Mouse (Mus musculus): ENCODE measurements around the gene Robo2. TPM values are rescaled to one million over a fixed set of nuclear protein-coding genes. Genes with fewer than 3 reads are reported as not detected.

The Robo2 gene
- total RNA-seq, 2 experiments from 2014 or later, result not detected

DNA sequence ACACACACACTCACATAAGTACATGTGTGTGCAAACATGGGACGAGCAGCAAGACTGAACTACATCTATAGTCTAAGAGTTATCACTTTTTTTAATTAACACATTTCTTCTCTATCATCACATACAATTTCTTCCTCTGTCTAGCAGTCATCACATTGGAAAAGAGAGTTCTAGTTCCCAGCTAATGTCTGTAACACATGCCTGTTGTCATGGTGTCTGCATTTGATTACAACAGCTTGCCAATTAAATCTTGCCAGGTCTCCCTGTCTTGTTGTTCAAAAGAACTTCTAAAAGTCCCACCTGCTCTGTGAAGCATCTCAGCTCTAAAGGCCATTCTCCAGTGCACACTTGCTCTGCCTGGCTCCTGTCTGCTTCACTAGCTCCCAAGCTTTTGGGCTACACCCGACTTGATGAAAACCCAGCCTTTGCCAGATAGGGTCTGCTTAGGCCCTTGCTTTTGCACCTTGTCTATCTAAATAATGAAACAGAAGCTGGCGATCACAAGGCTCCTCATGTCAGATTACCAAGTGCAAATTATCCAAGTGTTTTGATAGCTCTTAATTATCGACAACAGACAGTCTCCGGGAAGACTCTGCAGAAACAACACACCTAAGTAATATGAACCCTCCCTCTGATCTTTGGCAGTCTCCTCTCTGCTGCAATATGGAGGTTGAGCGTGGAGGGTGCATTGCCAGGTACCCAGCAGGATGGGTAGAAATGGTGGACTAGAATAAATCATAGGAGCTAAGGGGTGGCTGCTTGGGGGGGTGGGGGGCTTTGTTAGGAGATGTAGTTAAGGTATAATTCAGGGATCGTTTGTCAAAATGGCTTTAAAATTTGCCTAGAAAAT is 186.0 kb downstream of the Robo2 start:
- ATAC-seq (replicated peaks; ENCODE audit: low FRiP score, low TSS enrichment, poor library complexity, severe bottlenecking), result no peak

GRCm38 (mm10) chr16:74222501-74222900 is 189.1 kb downstream of the Robo2 start:
- ATAC-seq (replicated peaks; ENCODE audit: low FRiP score, low TSS enrichment, poor library complexity, severe bottlenecking), result no peak

DNA sequence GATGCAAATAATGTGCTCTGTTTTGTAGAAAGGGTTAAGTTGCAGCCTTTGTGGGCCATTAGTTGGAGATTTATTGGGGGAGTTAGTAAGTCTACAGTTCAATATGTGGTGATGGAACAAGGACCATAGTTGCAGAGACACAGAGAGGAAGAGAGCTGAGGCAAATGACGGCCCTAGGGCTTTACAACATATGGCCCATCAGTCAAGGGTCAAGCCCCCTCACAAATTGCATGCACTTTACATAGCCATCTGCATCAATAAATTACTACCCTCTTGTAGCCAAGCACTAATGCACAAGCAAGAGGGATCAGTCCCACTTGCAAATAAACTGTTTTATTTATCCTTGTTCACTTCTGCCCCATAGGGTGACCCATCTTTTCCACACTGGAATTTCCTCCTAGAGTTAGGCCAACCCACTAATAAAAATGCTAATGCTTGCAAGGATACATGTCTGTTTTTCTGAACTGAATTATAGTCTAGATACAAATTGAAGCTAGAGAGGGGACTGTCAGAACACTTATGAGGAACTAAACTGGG is 194.7 kb downstream of the Robo2 start:
- no peak for ATAC-seq (replicated peaks; ENCODE audit: low FRiP score, low TSS enrichment, poor library complexity, severe bottlenecking)

- no peak for ATAC-seq (replicated peaks; ENCODE audit: low FRiP score, low TSS enrichment, poor library complexity, severe bottlenecking)
These were observed 195.8 kb downstream of the Robo2 start for GRCm38 (mm10) chr16:74215791-74216190.

DNA sequence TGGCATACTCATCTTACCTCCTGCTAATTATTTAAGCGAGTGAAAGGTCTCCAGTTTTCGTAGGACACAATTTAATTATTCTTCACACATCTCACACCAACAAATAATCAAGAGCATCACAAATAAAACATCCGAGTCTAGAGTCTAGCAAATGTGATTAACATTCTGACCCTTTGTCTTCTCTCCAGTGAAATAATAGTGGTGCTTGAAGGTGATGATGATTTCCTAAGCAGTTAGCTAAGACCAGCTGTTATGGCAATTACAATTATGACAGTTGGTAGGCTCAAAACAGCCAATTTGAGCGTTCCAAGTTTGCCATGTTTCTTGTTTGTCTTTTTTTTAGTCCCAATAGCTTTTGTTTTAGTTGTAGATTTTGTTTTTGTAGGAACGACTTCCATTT is 210.9 kb downstream of the Robo2 start:
- ATAC-seq (replicated peaks; ENCODE audit: low FRiP score, low TSS enrichment, poor library complexity, severe bottlenecking), result no peak

GRCm38 (mm10) chr16:74200024-74200703 is 211.5 kb downstream of the Robo2 start:
- no peak for ATAC-seq (replicated peaks; ENCODE audit: low FRiP score, low TSS enrichment, poor library complexity, severe bottlenecking)

GRCm38 (mm10) chr16:74192979-74193554 is 218.6 kb downstream of the Robo2 start:
- ATAC-seq (replicated peaks; ENCODE audit: low FRiP score, low TSS enrichment, poor library complexity, severe bottlenecking), result no peak

DNA sequence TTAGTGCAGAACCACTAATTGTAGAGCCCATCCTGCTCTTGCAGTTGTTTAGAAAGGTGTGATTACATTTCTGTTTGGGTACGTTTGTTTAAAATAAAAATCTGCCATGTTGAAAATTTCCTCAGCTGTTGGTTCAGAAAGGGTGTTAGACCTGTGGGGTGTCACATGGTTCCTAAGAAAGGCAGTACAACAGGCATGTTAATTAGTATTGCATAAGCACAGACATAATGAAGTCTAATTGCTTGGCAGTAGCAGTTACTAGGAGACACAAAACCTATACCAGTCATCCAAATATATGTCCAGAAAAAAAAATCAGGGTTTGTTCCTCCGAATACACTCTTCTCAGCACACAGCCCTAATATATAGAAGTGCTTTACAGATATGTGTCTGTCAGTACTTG is 220.0 kb downstream of the Robo2 start:
- ATAC-seq (replicated peaks; ENCODE audit: low FRiP score, low TSS enrichment, poor library complexity, severe bottlenecking), result no peak

- ATAC-seq (replicated peaks; ENCODE audit: low FRiP score, low TSS enrichment, poor library complexity, severe bottlenecking), result no peak
These were observed 229.0 kb downstream of the Robo2 start for GRCm38 (mm10) chr16:74182509-74183113.

GRCm38 (mm10) chr16:74172673-74173072 is 239.0 kb downstream of the Robo2 start:
- no peak for ATAC-seq (replicated peaks; ENCODE audit: low FRiP score, low TSS enrichment, poor library complexity, severe bottlenecking)

DNA sequence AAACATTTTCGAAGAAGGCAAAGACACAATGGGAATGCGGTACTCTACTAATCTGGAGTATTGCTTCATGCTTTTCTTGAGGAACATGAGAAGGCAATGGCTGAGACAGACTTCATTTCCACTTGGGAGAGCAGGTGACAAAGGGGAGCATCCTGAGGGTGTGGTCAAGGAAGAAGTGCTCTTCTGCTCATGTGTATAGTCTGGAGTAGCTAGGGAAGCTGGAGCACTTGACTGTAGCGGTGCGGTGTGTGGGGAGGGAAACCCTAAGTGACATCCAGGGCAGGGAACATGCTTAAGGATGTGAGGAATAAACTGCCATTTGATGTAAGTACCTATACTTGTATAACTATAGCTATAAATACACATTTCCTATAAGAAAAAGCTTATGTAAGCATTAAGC is 242.0 kb downstream of the Robo2 start:
- ATAC-seq (replicated peaks; ENCODE audit: low FRiP score, low TSS enrichment, poor library complexity, severe bottlenecking), result no peak

DNA sequence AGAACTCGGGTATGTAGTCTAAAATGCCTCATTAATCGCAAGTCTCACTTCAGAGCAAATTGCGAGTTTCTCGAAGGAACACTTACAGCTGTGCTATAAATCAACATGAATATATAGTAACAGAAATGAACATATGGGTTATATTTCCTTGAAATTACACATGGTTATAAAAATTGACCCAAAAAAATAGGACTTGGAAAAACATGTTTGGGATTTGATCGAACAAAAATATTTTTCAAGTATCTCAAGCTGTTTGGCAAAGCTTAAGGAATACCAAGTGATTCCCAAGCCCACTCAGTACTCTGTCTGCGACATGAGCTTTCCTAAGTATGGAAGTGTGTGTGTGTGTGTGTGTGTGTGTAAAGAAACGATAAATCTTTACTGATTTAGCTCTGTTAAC is 242.5 kb downstream of the Robo2 start:
- no peak for ATAC-seq (replicated peaks; ENCODE audit: low FRiP score, low TSS enrichment, poor library complexity, severe bottlenecking)

GRCm38 (mm10) chr16:74167832-74168231 is 243.8 kb downstream of the Robo2 start:
- no peak for ATAC-seq (replicated peaks; ENCODE audit: low FRiP score, low TSS enrichment, poor library complexity, severe bottlenecking)

- ATAC-seq (replicated peaks; ENCODE audit: low FRiP score, low TSS enrichment, poor library complexity, severe bottlenecking), result no peak
These were observed 249.6 kb downstream of the Robo2 start for GRCm38 (mm10) chr16:74162041-74162440.

DNA sequence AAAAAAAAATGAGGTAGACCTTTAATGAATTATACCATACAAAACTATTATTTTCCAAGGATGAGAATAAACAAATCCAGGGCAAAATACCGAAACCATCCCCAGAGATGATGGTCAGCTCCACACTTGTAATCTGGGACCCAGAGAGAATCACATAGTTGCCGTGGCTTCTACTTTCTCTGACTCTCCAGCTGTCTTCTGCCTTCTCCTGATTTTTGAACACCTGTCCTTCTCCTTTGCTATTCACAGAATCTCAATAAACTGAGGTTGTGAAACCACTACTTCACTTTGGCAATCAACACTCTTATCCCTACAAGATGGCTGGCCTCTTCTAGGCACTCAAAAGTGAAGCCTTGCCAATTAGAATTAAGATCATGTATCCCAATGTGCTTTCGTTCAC is 252.4 kb downstream of the Robo2 start:
- no peak for ATAC-seq (replicated peaks; ENCODE audit: low FRiP score, low TSS enrichment, poor library complexity, severe bottlenecking)

GRCm38 (mm10) chr16:74136181-74136580 is 275.4 kb downstream of the Robo2 start:
- no peak for ATAC-seq (replicated peaks; ENCODE audit: low FRiP score, low TSS enrichment, poor library complexity, severe bottlenecking)

- ATAC-seq (replicated peaks; ENCODE audit: low FRiP score, low TSS enrichment, poor library complexity, severe bottlenecking), result no peak
These were observed 278.8 kb downstream of the Robo2 start for GRCm38 (mm10) chr16:74132833-74133232.

DNA sequence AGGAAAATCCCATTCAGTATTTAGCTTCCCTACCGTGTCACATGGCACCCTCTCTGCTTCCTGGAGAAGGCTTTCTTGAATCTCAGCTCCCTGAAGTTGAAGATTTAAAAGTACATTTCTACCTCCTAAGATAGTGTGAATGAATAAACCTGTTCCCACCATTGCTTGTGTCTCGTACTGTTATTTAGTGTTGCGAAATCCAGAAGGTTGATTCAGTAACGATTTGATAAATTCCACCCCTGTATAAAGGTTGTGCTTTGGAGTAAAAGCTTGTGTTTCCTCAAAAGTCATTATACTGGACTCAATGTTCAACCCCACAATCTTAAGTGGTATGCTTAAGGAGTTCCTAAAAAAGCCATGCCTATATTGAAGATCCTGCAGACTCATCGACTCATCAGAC is 280.3 kb downstream of the Robo2 start:
- ATAC-seq (replicated peaks; ENCODE audit: low FRiP score, low TSS enrichment, poor library complexity, severe bottlenecking), result no peak

- no peak for ATAC-seq (replicated peaks; ENCODE audit: low FRiP score, low TSS enrichment, poor library complexity, severe bottlenecking)
These were observed 283.1 kb downstream of the Robo2 start for GRCm38 (mm10) chr16:74128443-74128983.

GRCm38 (mm10) chr16:74113155-74113554 is 298.5 kb downstream of the Robo2 start:
- no peak for ATAC-seq (replicated peaks; ENCODE audit: low FRiP score, low TSS enrichment, poor library complexity, severe bottlenecking)
